Mouse (Mus musculus): ENCODE data around the gene Col4a2. TPM values are rescaled to one million over a fixed set of nuclear protein-coding genes. Genes with fewer than 3 reads are reported as not detected.

Col4a2 gene
- total and polyA plus RNA-seq, 2 experiments from 2014 or later = 26.6 to 95.7 TPM

DNA sequence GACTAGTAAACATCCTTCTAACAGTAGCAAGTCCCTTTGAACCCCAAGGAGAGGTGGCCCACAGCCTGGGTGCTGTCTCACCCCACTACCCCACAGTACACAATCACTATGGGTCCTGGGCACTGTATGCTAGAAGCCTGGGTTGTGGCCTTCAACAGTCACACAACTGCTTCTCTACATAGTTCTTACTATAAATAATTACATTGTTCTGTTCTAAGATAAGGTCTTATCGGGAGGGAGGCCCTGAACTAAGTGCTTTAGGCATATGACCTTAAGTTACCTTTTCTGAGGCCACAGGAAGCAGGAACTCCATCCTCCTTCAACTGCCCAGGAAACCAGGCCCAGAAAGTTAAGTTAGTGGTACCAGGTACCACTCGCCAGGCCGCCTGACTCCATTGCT lies 21.9 kb downstream of the Col4a2 start:
- no peaks in the 10 kb centered on the region for H3K36me3 ChIP-seq (ENCODE audit: insufficient read depth)
- ATAC-seq = no peak
- no peak overlapping the region for H3K27ac ChIP-seq (ENCODE audit: low read depth, low read length)
- no peak overlapping the region for H3K4me3 ChIP-seq (ENCODE audit: low read depth, low read length)
- TF ChIP-seq CTCF (IDR thresholded peaks at IDR 0.05; ENCODE audit: low read depth) = no peak
- no peaks in the 10 kb centered on the region for H3K4me1 ChIP-seq (ENCODE audit: insufficient read depth)
- 93% methylated on average over 3 of the region's 3 CpGs for WGBS
- DNase-seq = no peak
- no peak overlapping the region for H3K4me2 ChIP-seq (ENCODE audit: low read depth)
- H3K9me3 ChIP-seq (ENCODE audit: low read length) = no peaks in the 10 kb centered on the region
- no peaks in the 10 kb centered on the region for H3K27me3 ChIP-seq (ENCODE audit: insufficient read depth, low read length)
- no peak overlapping the region for H3K9ac ChIP-seq

DNA sequence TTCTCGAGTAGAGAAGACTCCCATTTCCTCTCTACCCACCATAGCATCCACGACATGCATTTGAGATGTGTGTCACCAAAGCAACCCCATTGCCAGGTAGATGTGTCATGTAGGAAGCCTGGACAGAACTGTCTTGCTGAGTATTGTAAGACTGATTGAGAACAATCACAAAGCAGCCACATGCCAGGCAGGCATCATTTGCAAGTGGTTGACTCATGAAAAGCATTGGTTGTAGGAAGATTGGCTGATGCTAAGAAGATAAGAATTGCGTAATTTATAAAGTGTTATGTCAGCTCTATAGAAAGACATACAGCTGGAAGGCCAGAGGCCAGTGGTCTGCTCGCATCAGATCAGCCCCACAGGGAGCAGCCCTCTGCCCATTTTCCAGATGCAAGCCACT lies 22.6 kb downstream of the Col4a2 start:
- H3K36me3 ChIP-seq (ENCODE audit: insufficient read depth) = no peaks in the 10 kb centered on the region
- TF ChIP-seq CTCF (IDR thresholded peaks at IDR 0.05; ENCODE audit: low read depth) = no peak
- H3K4me1 ChIP-seq (ENCODE audit: insufficient read depth) = no peaks in the 10 kb centered on the region
- DNase-seq = no peak
- H3K27me3 ChIP-seq (ENCODE audit: insufficient read depth, low read length) = no peaks in the 10 kb centered on the region
- H3K27ac ChIP-seq (ENCODE audit: low read depth, low read length) = no peak overlapping the region
- no peak overlapping the region for H3K9ac ChIP-seq
- no peak for ATAC-seq
- no peak overlapping the region for H3K4me2 ChIP-seq (ENCODE audit: low read depth)
- WGBS = 88% methylated on average over 4 of the region's 4 CpGs
- H3K9me3 ChIP-seq (ENCODE audit: low read length) = no peaks in the 10 kb centered on the region
- no peak overlapping the region for H3K4me3 ChIP-seq (ENCODE audit: low read depth, low read length)

DNA sequence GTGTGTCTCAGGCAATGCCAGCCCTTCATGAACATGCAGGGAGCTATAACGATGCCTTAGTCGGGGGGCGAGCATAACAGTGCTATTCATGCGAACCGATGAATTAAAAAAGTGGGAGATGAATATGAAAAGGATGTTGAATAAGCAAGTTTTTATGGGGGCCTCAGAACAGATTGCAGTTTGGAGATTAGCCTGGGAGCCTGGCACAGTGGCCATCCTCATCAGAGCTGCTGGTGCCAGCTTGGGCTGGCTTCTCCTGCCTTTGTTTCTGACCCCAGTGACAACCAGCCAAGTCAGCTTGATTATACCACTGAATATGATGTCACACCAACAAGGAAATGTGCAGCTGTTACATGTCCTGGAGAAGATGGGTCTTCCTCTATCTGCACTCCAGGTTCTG lies 23.7 kb downstream of the Col4a2 start:
- DNase-seq (no peak), ATAC-seq (peak; percentile 38; the same call in 1 of the 2 replicates)
- no peak for TF ChIP-seq CTCF (IDR thresholded peaks at IDR 0.05; ENCODE audit: low read depth)
- Histone ChIP-seq H3K4me2 (ENCODE audit: low read depth) (no peak overlapping the region), H3K36me3 (ENCODE audit: insufficient read depth) (no peaks in the 10 kb centered on the region), H3K4me3 (ENCODE audit: low read depth, low read length) (no peak overlapping the region), H3K9ac (no peak overlapping the region), H3K9me3 (ENCODE audit: low read length) (no peaks in the 10 kb centered on the region), H3K4me1 (ENCODE audit: insufficient read depth) (no peaks in the 10 kb centered on the region), H3K27me3 (ENCODE audit: insufficient read depth, low read length) (no peaks in the 10 kb centered on the region), H3K27ac (ENCODE audit: low read depth, low read length) (no peak overlapping the region)
- WGBS = 45% methylated on average over 5 of the region's 5 CpGs

DNA sequence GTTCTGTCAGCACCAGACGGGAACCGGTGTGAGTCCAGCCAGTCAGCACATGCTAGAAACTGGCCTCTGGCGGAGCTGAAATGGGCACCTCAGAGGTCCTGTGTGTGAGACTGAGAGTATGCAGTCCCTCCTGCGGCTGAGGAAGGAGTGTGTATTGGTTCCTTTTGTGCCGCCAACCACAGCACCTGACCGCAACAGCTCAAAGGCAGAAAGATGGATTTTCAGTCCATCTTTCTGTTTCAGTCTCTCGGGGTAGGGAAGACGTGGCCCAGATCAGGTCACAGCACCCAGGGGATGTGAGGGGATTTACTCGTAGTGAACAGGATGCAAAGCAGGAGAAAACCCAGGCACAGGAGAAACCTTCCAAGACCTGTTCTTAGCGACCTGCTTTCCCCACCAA lies 25.0 kb downstream of the Col4a2 start:
- no peak for ATAC-seq
- H3K9ac ChIP-seq = no peak overlapping the region
- no peak for DNase-seq
- 87% methylated on average over 10 of the region's 10 CpGs for WGBS
- no peaks in the 10 kb centered on the region for H3K27me3 ChIP-seq (ENCODE audit: insufficient read depth, low read length)
- H3K27ac ChIP-seq (ENCODE audit: low read depth, low read length) = no peak overlapping the region
- H3K4me1 ChIP-seq (ENCODE audit: insufficient read depth) = no peaks in the 10 kb centered on the region
- H3K4me2 ChIP-seq (ENCODE audit: low read depth) = no peak overlapping the region
- no peaks in the 10 kb centered on the region for H3K36me3 ChIP-seq (ENCODE audit: insufficient read depth)
- TF ChIP-seq CTCF (IDR thresholded peaks at IDR 0.05; ENCODE audit: low read depth) = no peak
- H3K4me3 ChIP-seq (ENCODE audit: low read depth, low read length) = no peak overlapping the region
- no peaks in the 10 kb centered on the region for H3K9me3 ChIP-seq (ENCODE audit: low read length)

GRCm38 (mm10) chr8:11338507-11338906 lies 25.9 kb downstream of the Col4a2 start:
- no peaks in the 10 kb centered on the region for H3K36me3 ChIP-seq (ENCODE audit: insufficient read depth)
- no peak for ATAC-seq

DNA sequence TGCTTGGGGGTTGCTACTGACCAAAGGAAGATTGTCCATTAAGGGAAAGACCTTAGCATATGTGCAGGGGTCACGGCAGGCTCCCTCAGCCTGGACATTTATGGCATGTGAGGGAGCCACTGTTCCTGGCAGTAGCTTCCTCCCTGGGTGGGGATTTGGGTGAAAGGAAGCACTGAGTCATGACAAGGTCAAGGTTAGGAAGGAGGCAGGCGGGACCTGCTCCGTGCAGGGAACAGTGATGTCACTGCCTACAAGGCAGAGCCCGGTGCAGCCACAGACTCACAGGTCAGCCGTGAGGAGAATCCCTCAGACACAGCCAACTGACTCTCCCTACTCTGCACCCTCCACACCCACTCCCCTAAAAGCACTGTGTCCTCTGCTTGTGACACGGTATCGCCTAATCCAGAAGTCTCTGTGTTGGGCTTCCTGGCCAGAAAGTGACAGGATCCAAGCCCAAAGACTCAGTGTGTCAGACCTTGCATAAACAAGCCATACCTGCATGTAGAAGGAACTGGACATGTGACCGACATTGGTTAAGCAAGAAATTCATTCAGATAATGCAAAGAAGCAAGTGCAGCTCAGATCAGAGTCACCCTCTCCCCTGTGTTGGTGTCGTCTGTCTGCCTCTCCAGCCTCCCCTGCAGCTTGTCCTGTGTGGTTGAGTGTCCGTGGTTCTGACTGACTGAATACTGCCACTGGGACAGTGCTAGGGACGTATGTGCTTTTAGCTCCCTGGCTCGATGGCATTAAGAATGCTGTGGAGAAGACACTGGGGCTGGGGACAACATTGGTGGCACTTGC lies 27.9 kb downstream of the Col4a2 start:
- no peaks in the 10 kb centered on the region for H3K36me3 ChIP-seq (ENCODE audit: insufficient read depth)
- H3K9ac ChIP-seq = no peak overlapping the region
- H3K4me3 ChIP-seq (ENCODE audit: low read depth, low read length) = no peak overlapping the region
- no peaks in the 10 kb centered on the region for H3K27me3 ChIP-seq (ENCODE audit: insufficient read depth, low read length)
- ATAC-seq = no peak
- DNase-seq = no peak
- no peak overlapping the region for H3K4me2 ChIP-seq (ENCODE audit: low read depth)
- WGBS = 82% methylated on average over 12 of the region's 12 CpGs
- H3K9me3 ChIP-seq (ENCODE audit: low read length) = no peaks in the 10 kb centered on the region
- H3K27ac ChIP-seq (ENCODE audit: low read depth, low read length) = no peak overlapping the region
- no peaks in the 10 kb centered on the region for H3K4me1 ChIP-seq (ENCODE audit: insufficient read depth)
- no peak for TF ChIP-seq CTCF (IDR thresholded peaks at IDR 0.05; ENCODE audit: low read depth)

More at GRCm38 (mm10) chr8:11338507-11338906, 25.9 kb downstream of the Col4a2 start:
- WGBS = 85% methylated on average over 9 of the region's 9 CpGs
- H3K27me3 ChIP-seq (ENCODE audit: insufficient read depth, low read length) = no peaks in the 10 kb centered on the region
- H3K4me1 ChIP-seq (ENCODE audit: insufficient read depth) = no peaks in the 10 kb centered on the region
- H3K27ac ChIP-seq (ENCODE audit: low read depth, low read length) = no peak overlapping the region
- no peak overlapping the region for H3K4me3 ChIP-seq (ENCODE audit: low read depth, low read length)
- H3K9ac ChIP-seq = no peak overlapping the region
- H3K4me2 ChIP-seq (ENCODE audit: low read depth) = no peak overlapping the region
- no peak for TF ChIP-seq CTCF (IDR thresholded peaks at IDR 0.05; ENCODE audit: low read depth)
- no peaks in the 10 kb centered on the region for H3K9me3 ChIP-seq (ENCODE audit: low read length)
- DNase-seq = no peak

DNA sequence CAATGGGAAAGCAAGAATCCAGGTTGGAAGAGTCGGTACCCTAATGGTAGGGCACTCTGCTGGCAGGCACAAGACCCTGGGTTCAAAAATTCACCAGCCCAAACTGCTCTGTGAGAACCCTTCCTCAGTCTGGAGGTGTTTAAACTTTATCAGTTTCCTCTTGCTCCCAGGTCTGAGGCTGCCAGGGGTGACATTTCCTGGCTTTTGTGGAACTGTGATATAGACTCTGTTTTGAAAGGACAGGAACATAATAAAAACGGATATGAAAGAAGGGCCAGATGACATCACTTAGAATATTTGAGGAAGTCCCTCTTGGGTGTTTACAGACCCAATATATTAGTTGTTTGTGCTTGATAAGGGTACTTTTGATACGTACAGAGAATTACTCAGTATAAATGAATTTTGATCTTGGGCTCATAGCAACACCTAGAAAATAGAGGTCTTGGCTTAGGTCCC lies 28.5 kb downstream of the Col4a2 start:
- no peak for TF ChIP-seq CTCF (IDR thresholded peaks at IDR 0.05; ENCODE audit: low read depth)
- ATAC-seq (no peak), DNase-seq (no peak)
- Histone ChIP-seq H3K4me2 (ENCODE audit: low read depth) (no peak overlapping the region), H3K9me3 (ENCODE audit: low read length) (no peaks in the 10 kb centered on the region), H3K27ac (ENCODE audit: low read depth, low read length) (no peak overlapping the region), H3K36me3 (ENCODE audit: insufficient read depth) (no peaks in the 10 kb centered on the region), H3K27me3 (ENCODE audit: insufficient read depth, low read length) (no peaks in the 10 kb centered on the region), H3K9ac (no peak overlapping the region), H3K4me3 (ENCODE audit: low read depth, low read length) (no peak overlapping the region), H3K4me1 (ENCODE audit: insufficient read depth) (no peaks in the 10 kb centered on the region)
- WGBS = 79% methylated on average over 3 of the region's 3 CpGs

Measured in forebrain, postnatal 0 days (tissue).